Mouse (Mus musculus) CH12.LX (cell line): ENCODE measurements around the gene Gm4969. TPM values are rescaled to one million over a fixed set of nuclear protein-coding genes. Genes with fewer than 3 reads are reported as not detected.

ENCODE experiments used
- DNase-seq: peaks from one replicate; pipeline ENCODE4 v3.0.0-alpha.2; 2013; ENCODE audit errors: extremely low read depth
- H3K27ac ChIP-seq: 2 replicates; pipeline ENCODE4 v1.5.1; 2012; ENCODE audit warnings: low read depth, mild to moderate bottlenecking, control low read depth, moderate library complexity; ENCODE audit not compliant: insufficient read depth
- H3K27me3 ChIP-seq: replicated peaks from 2 replicates; pipeline ENCODE3; 2012; ENCODE audit warnings: inconsistent platforms
- H3K36me3 ChIP-seq, 2 experiments: replicated peaks in 1 of 2; 2 replicates each; pipeline versions ENCODE3 to v1.6.1; 2012; ENCODE audit warnings: inconsistent platforms in 1 of 2, low read length in 1 of 2, mild to moderate bottlenecking in 1 of 2, mixed read lengths in 1 of 2, moderate library complexity in 1 of 2; ENCODE audit not compliant: control insufficient read depth in 1 of 2, insufficient read depth in 1 of 2
- H3K4me1 ChIP-seq, 2 experiments: 2 replicates each; pipeline ENCODE4 v1.6.1; 2012; ENCODE audit warnings: inconsistent platforms in 1 of 2, moderate library complexity in 1 of 2; ENCODE audit not compliant: insufficient read depth in 2 of 2, control insufficient read depth in 1 of 2
- H3K4me2 ChIP-seq: 2 replicates; pipeline ENCODE4 v1.6.1; 2012; ENCODE audit warnings: low read depth, mild to moderate bottlenecking, control low read depth; ENCODE audit not compliant: poor library complexity, insufficient read depth, severe bottlenecking
- H3K4me3 ChIP-seq, 3 experiments: fragments of 150-350 bp in 1 of 3; sonication (generic) in 1 of 3; replicated peaks in 1 of 3; 2 replicates each; pipeline versions ENCODE3 to v1.5.1; 2011 to 2012; ENCODE audit warnings: low read depth in 2 of 3, low read length in 2 of 3, mild to moderate bottlenecking in 2 of 3, moderate library complexity in 2 of 3, control low read depth in 1 of 3, improper control_type of control experiment in 1 of 3, inconsistent platforms in 1 of 3, mixed read lengths in 1 of 3; ENCODE audit not compliant: poor library complexity in 1 of 3
- H3K79me2 ChIP-seq: replicated peaks from 2 replicates; pipeline ENCODE4 v1.6.1; 2012; ENCODE audit warnings: mild to moderate bottlenecking, moderate library complexity; ENCODE audit not compliant: control insufficient read depth, poor library complexity, insufficient read depth, severe bottlenecking; ENCODE audit errors: extremely low read depth
- H3K9ac ChIP-seq: 2 replicates; pipeline ENCODE4 v1.6.1; 2012; ENCODE audit warnings: low read depth, mild to moderate bottlenecking, control low read depth, moderate library complexity; ENCODE audit not compliant: insufficient read depth
- H3K9me3 ChIP-seq: replicated peaks from 2 replicates; pipeline ENCODE3; 2012; ENCODE audit warnings: low read length, inconsistent platforms, mixed read lengths
- BHLHE40 ChIP-seq: IDR thresholded peaks from 2 replicates; pipeline ENCODE4 v1.6.1; 2011; ENCODE audit warnings: mild to moderate bottlenecking, low read depth, low read length, improper control_type of control experiment
- CHD2 ChIP-seq: IDR thresholded peaks from 2 replicates; pipeline ENCODE4 v1.6.1; 2011; ENCODE audit warnings: low read length, improper control_type of control experiment
- ELF1 ChIP-seq: IDR thresholded peaks from 2 replicates; pipeline ENCODE4 v1.6.1; 2014; ENCODE audit warnings: low read depth, mild to moderate bottlenecking, inconsistent platforms, low read length, improper control_type of control experiment
- EP300 ChIP-seq: IDR thresholded peaks from 2 replicates; pipeline ENCODE4 v1.6.1; 2011; ENCODE audit warnings: low read length, improper control_type of control experiment
- ETS1 ChIP-seq: conservative IDR thresholded peaks from 2 replicates; pipeline ENCODE4 v1.6.1; 2012; ENCODE audit warnings: low read depth, mild to moderate bottlenecking, inconsistent platforms, low read length, improper control_type of control experiment, moderate library complexity
- IRF4 ChIP-seq: IDR thresholded peaks from 2 replicates; pipeline ENCODE4 v1.6.1; 2014; ENCODE audit warnings: low read depth, mild to moderate bottlenecking, inconsistent platforms, low read length, improper control_type of control experiment
- JUN ChIP-seq: IDR thresholded peaks from 2 replicates; pipeline ENCODE4 v1.6.1; 2011; ENCODE audit warnings: low read depth, mild to moderate bottlenecking, low read length, improper control_type of control experiment, moderate library complexity; ENCODE audit not compliant: insufficient read depth
- MAX ChIP-seq: IDR thresholded peaks from 2 replicates; pipeline ENCODE4 v1.6.1; 2011; ENCODE audit warnings: low read length, improper control_type of control experiment
- MEF2A ChIP-seq: IDR thresholded peaks from 2 replicates; pipeline ENCODE4 v1.6.1; 2014; ENCODE audit warnings: low read depth, mild to moderate bottlenecking, inconsistent platforms, low read length, improper control_type of control experiment, borderline replicate concordance
- MXI1 ChIP-seq: IDR thresholded peaks from 2 replicates; pipeline ENCODE4 v1.6.1; 2011; ENCODE audit warnings: mild to moderate bottlenecking, low read depth, low read length, improper control_type of control experiment
- MYC ChIP-seq: IDR thresholded peaks from 2 replicates; pipeline ENCODE4 v1.6.1; 2011; ENCODE audit warnings: low read depth, mild to moderate bottlenecking, improper control_type of control experiment, low read length
- NELFE ChIP-seq: IDR thresholded peaks from 2 replicates; pipeline ENCODE4 v1.6.1; 2011; ENCODE audit warnings: low read depth, low read length, improper control_type of control experiment
- NRF1 ChIP-seq: IDR thresholded peaks from 2 replicates; pipeline ENCODE4 v1.6.1; 2014; ENCODE audit warnings: low read depth, mild to moderate bottlenecking, inconsistent platforms, low read length, improper control_type of control experiment, moderate library complexity
- PAX5 ChIP-seq: IDR thresholded peaks from 2 replicates; pipeline ENCODE4 v1.6.1; 2012; ENCODE audit warnings: low read length, inconsistent platforms, mixed read lengths
- POLR2A ChIP-seq: IDR thresholded peaks from 2 replicates; pipeline ENCODE4 v1.6.1; 2011; ENCODE audit warnings: low read depth, mild to moderate bottlenecking, improper control_type of control experiment, low read length
- POLR2AphosphoS2 ChIP-seq: IDR thresholded peaks from 2 replicates; pipeline ENCODE4 v1.6.1; 2011; ENCODE audit warnings: low read depth, low read length, improper control_type of control experiment
- RCOR1 ChIP-seq: conservative IDR thresholded peaks from 2 replicates; pipeline ENCODE4 v1.6.1; 2012; ENCODE audit warnings: low read depth, mild to moderate bottlenecking, inconsistent platforms, low read length, improper control_type of control experiment
- SIN3A ChIP-seq: IDR thresholded peaks from 2 replicates; pipeline ENCODE4 v1.6.1; 2012; ENCODE audit warnings: low read length, improper control_type of control experiment, inconsistent platforms
- TBP ChIP-seq: conservative IDR thresholded peaks from 2 replicates; pipeline ENCODE4 v1.6.1; 2011; ENCODE audit warnings: low read depth, low read length, improper control_type of control experiment
- USF1 ChIP-seq: IDR thresholded peaks from 2 replicates; pipeline ENCODE4 v1.6.1; 2014; ENCODE audit warnings: low read depth, mild to moderate bottlenecking, inconsistent platforms, low read length, improper control_type of control experiment
- ZC3H11A ChIP-seq: IDR thresholded peaks from 2 replicates; pipeline ENCODE4 v1.6.1; 2012; ENCODE audit warnings: low read depth, mild to moderate bottlenecking, inconsistent platforms, low read length, improper control_type of control experiment
- ZKSCAN1 ChIP-seq: IDR thresholded peaks from 2 replicates; pipeline ENCODE4 v1.6.1; 2012; ENCODE audit warnings: low read depth, inconsistent platforms, low read length, improper control_type of control experiment, borderline replicate concordance
- dilution Hi-C: fragments of 300-500 bp; cut with MboI; formaldehyde crosslinking; loops from 2 replicates; pipeline ENCODE4 v1.14.3; 2020; ENCODE audit warnings: low sequenced_read_pairs; ENCODE audit not compliant: extremely low pct_unique_long_range_greater_than_20kb, extremely low pct_ligation_motif_present
- in situ Hi-C: fragments of 300-500 bp; cut with MboI; formaldehyde crosslinking; loops from 3 replicates; pipeline ENCODE4 v1.14.3; 2019; ENCODE audit warnings: low sequenced_read_pairs, low pct_ligation_motif_present, low pct_unique_long_range_greater_than_20kb, mixed read lengths
- polyA plus RNA-seq: library from polyadenylated mRNA; unstranded; fragments of >175 nt; gene quantifications from 2 replicates; pipeline ENCODE4 v1.2.1, GENCODE M21; 2012; ENCODE audit warnings: low read depth; ENCODE audit not compliant: insufficient read length
- total RNA-seq, 2 experiments: library from RNA; depleted of rRNA; stranded (reverse); fragments of 300-350 nt in 1 of 2; fragments of >200 nt in 1 of 2; gene quantifications; 2 replicates each; pipeline ENCODE4 v1.2.3; 2012 to 2014

Gm4969 gene
- total and polyA plus RNA-seq, 3 experiments, result not detected

DNA sequence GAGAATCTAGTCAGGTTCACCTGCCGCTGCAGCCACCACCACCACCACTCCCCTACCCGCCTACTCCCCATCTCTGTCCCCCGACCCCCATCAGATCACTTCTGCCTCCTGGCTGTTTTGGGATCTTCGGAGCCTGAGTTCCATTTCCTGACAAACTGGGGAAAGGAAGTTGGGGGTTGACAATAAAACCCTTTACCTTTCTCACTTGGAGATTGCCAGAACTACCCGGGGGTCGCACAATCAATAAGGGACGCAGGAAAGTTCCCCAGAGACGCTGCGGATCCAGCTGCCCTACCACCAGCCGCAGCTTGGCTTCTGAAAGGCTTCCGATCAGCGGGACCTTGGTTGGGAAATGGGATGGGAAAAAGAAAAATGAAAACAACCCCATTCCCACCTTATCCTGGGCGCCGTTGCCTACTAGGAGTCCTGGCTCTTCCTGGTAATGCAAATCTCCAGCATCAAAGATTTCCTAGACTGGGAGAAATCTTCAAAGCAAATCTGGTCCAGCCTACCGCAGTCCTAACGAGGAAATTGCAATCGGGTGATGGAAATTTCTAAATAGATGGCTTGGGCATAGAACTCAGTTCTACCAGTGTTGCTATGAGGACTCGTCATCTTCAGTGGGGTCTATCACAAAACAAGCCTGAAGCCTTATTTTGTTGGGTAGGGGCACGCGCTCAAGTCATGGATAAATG, 30.2 kb upstream of the Gm4969 start:
- in situ Hi-C loops (no loop called here), dilution Hi-C loops (no loop called here)
- H3K36me3 ChIP-seq, result peaks cover 39 to 58% of the 10 kb centered on the region in 2 experiments
- H3K27me3 ChIP-seq, result no peaks in the 10 kb centered on the region
- H3K4me1 ChIP-seq, result peaks cover 6 to 39% of the 10 kb centered on the region in 2 experiments
- no peaks in the 10 kb centered on the region for H3K9me3 ChIP-seq
- H3K79me2 ChIP-seq, result peaks cover 15% of the 10 kb centered on the region
- H3K9ac ChIP-seq, result peak overlapping the region; percentile 74
- peak overlapping the region; percentile 56 to 80 (median 62) for H3K4me3 ChIP-seq
- H3K4me2 ChIP-seq, result peak overlapping the region; percentile 35
- DNase-seq, result no peak
- no peak for TF ChIP-seq TBP
- no peak for TF ChIP-seq EP300
- TF ChIP-seq RCOR1, result no peak
- TF ChIP-seq MEF2A, result no peak
- TF ChIP-seq MXI1, result no peak
- no peak for TF ChIP-seq SIN3A
- no peak for TF ChIP-seq MAX
- TF ChIP-seq ETS1, result no peak
- TF ChIP-seq BHLHE40, result no peak
- TF ChIP-seq USF1, result no peak
- TF ChIP-seq PAX5, result no peak
- TF ChIP-seq MYC, result no peak
- no peak for TF ChIP-seq NRF1
- no peak for TF ChIP-seq CHD2
- TF ChIP-seq JUN, result no peak
- no peak for TF ChIP-seq ZKSCAN1
- no peak for TF ChIP-seq IRF4
- TF ChIP-seq, all 38 proteins: peak for 0
- no peak overlapping the region for H3K27ac ChIP-seq

DNA sequence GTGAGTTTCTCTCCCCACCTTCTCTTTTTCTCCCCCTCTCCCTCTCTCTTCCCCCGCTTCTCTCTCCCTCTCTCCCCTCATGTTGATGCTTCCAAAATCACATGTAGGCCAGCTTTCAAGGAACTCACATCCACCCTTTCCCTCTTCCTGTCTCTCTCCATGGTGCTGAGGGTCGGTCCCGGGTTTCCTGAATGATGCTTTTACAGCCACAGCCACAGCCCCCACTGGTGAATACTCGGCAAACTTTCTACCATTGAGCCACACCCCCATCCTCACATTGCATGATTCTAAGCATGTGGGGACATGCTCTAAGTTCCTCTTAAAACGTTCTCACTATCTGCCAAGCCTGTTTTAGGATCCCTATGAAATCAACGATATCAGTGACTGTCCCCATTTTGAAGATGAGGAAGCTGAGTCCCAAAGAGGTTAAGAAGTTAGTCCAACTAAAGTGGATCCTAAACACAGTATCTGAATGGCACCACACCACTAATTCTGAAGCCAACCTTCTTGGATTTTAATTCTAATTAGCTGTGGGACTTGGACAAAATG, 29.4 kb upstream of the Gm4969 start:
- H3K36me3 ChIP-seq, result peaks cover 39 to 58% of the 10 kb centered on the region in 2 experiments
- dilution Hi-C loops (no loop called here), in situ Hi-C loops (no loop called here)
- peak overlapping the region; percentile 35 for H3K4me2 ChIP-seq
- DNase-seq, result no peak
- H3K27ac ChIP-seq, result no peak overlapping the region
- H3K79me2 ChIP-seq, result peaks cover 15% of the 10 kb centered on the region
- TF ChIP-seq JUN, result no peak
- no peak for TF ChIP-seq NELFE
- TF ChIP-seq POLR2AphosphoS2, result no peak
- no peak for TF ChIP-seq ELF1
- no peak for TF ChIP-seq ETS1
- no peak for TF ChIP-seq ZC3H11A
- TF ChIP-seq POLR2A, result no peak
- H3K9me3 ChIP-seq, result no peaks in the 10 kb centered on the region
- no peak overlapping the region; the same call in 1 of the 2 replicates for H3K9ac ChIP-seq
- H3K4me3 ChIP-seq, result no peak overlapping the region
- H3K4me1 ChIP-seq, result peaks cover 9 to 39% of the 10 kb centered on the region in 2 experiments
- H3K27me3 ChIP-seq, result no peaks in the 10 kb centered on the region
